Mouse (Mus musculus) forebrain, embryonic 14.5 days (tissue): ENCODE results near the gene Arhgap1. TPM values are rescaled to one million over a fixed set of nuclear protein-coding genes. Genes with fewer than 3 reads are reported as not detected.

Experiments
- ATAC-seq: fragments of 200-750 bp; cut with Nextera tagmentation; 2 replicates; pipeline ENCODE4 v1.8.0; 2017; ENCODE audit warnings: mild to moderate bottlenecking, moderate library complexity
- DNase-seq: peaks from one replicate; pipeline ENCODE4 v3.0.0-alpha.2; 2015; ENCODE audit warnings: low spot score
- H3K27ac ChIP-seq: fragments of 300-500 bp; sonication (generic); 2 replicates; pipeline ENCODE4 v1.5.1; 2014; ENCODE audit warnings: low read depth, mild to moderate bottlenecking, control low read depth, low read length, moderate library complexity
- H3K27me3 ChIP-seq: fragments of 300-500 bp; sonication (generic); replicated peaks from 2 replicates; pipeline ENCODE4 v1.6.1; 2014; ENCODE audit warnings: low read length, control low read depth, mixed read lengths; ENCODE audit not compliant: control insufficient read depth, insufficient read depth
- H3K36me3 ChIP-seq: fragments of 300-500 bp; sonication (generic); 2 replicates; pipeline ENCODE4 v1.6.1; 2014; ENCODE audit warnings: low read length, control low read depth; ENCODE audit not compliant: control insufficient read depth, insufficient read depth
- H3K4me1 ChIP-seq: fragments of 300-500 bp; sonication (generic); 2 replicates; pipeline ENCODE4 v1.6.1; 2014; ENCODE audit warnings: antibody characterized with exemption, low read length, control low read depth; ENCODE audit not compliant: control insufficient read depth, insufficient read depth
- H3K4me2 ChIP-seq: fragments of 300-500 bp; sonication (generic); 2 replicates; pipeline ENCODE4 v1.6.1; 2014; ENCODE audit warnings: mild to moderate bottlenecking, control low read depth, low read length
- H3K4me3 ChIP-seq: fragments of 300-500 bp; sonication (generic); 2 replicates; pipeline ENCODE4 v1.5.1; 2014; ENCODE audit warnings: low read depth, low read length, control low read depth
- H3K9ac ChIP-seq: fragments of 300-500 bp; sonication (generic); 2 replicates; pipeline ENCODE4 v1.6.1; 2014; ENCODE audit warnings: mild to moderate bottlenecking, low read length, control low read depth, moderate library complexity
- H3K9me3 ChIP-seq: fragments of 300-500 bp; sonication (generic); replicated peaks from 2 replicates; pipeline ENCODE4 v1.6.1; 2016; ENCODE audit warnings: low read length, control low read depth, mixed read lengths; ENCODE audit not compliant: control insufficient read depth
- WGBS: fragments of 180-500 bp; shearing (Covaris S2); extraction: QIAGEN DNeasy Blood & Tissue Kit; methylation state at CpG from one replicate; pipeline ENCODE4 v1.1.7; 2014; 5-methylcytosine and 5-hydroxymethylcytosine counted together
- polyA plus RNA-seq: library from polyadenylated mRNA; unstranded; fragments of >200 nt; fragmentation: Nextera tagmentation; extraction: Ambion mirVana; gene quantifications from 2 replicates; pipeline ENCODE4 v1.2.1, GENCODE M21; 2014

The Arhgap1 gene
- polyA plus RNA-seq, 1 experiment from 2014 or later = 87.9 TPM

DNA sequence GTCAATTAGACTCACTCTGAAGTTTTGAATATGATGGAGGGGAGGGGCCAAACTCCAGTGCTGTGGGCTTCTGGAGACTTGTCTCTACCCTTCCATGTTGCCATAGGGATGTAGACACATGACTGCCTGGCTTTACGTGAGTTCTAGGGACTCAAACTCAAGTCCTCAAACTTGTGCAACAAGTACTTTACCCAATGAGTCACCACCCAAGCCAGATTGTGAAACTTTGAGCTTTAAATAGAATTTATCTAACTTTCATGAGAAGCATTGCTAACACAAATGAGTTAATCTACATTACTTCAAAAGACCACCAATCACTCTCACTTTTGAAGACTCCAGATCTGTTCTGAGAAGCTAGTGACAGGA, 46.5 kb downstream of the Arhgap1 start:
- Histone ChIP-seq H3K27ac (no peak overlapping the region), H3K9ac (no peak overlapping the region), H3K27me3 (no peaks in the 10 kb centered on the region), H3K4me2 (no peak overlapping the region), H3K4me1 (no peaks in the 10 kb centered on the region), H3K9me3 (no peaks in the 10 kb centered on the region), H3K36me3 (peaks cover 32% of the 10 kb centered on the region), H3K4me3 (no peak overlapping the region)
- 96% methylated on average over 1 of the region's 1 CpGs for WGBS
- DNase-seq (no peak), ATAC-seq (no peak)

DNA sequence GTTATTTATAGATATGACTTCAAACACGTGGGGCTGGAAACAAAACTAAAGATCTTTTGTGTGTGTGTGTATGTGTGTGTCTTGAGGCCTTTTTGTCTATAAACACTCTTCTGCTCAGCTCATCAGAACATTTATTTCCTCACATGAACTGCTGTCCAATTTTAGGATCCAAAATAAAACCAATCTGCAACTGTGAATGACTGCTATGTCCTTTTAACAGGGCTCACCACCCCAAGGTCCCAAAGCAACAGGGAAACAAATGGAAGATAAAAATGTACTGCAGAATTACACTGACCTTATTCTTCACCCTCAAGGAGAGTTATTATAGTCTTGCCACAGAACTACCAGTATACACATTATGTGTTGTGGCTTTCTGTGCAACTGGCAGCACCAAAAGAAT, 49.6 kb downstream of the Arhgap1 start:
- 87% methylated on average over 1 of the region's 1 CpGs for WGBS
- no peak for ATAC-seq
- no peaks in the 10 kb centered on the region for H3K4me1 ChIP-seq
- H3K9me3 ChIP-seq = no peaks in the 10 kb centered on the region
- no peak for DNase-seq
- H3K9ac ChIP-seq = no peak overlapping the region
- no peak overlapping the region for H3K27ac ChIP-seq
- H3K27me3 ChIP-seq = no peaks in the 10 kb centered on the region
- H3K4me2 ChIP-seq = no peak overlapping the region
- no peak overlapping the region for H3K4me3 ChIP-seq
- H3K36me3 ChIP-seq = peaks cover 15% of the 10 kb centered on the region; the same call in 1 of the 2 replicates

DNA sequence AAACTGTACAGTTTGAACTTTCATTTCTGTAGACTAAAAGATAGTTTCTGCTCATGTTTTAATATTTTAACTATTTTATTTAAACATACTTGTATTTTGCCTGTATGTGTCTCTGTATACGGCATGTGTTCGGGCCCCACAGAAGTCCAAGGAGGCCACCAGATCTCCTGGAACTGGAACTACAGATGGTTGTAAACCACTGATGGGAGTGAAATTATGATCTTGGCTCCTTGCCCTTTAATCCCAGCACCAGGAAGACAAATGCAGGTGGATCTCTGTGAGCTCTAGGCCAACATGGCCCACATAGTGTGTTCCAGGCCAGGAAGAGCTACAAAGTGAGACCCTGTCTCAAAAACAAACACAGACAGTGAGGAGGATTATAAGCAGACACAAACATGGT, 51.7 kb downstream of the Arhgap1 start:
- no peaks in the 10 kb centered on the region for H3K4me1 ChIP-seq
- no peak overlapping the region for H3K27ac ChIP-seq
- H3K9me3 ChIP-seq = no peaks in the 10 kb centered on the region
- no peak overlapping the region for H3K9ac ChIP-seq
- WGBS = 96% methylated on average over 2 of the region's 2 CpGs
- no peaks in the 10 kb centered on the region for H3K27me3 ChIP-seq
- ATAC-seq (no peak), DNase-seq (no peak)
- no peak overlapping the region for H3K4me3 ChIP-seq
- H3K36me3 ChIP-seq = no peaks in the 10 kb centered on the region
- H3K4me2 ChIP-seq = no peak overlapping the region

DNA sequence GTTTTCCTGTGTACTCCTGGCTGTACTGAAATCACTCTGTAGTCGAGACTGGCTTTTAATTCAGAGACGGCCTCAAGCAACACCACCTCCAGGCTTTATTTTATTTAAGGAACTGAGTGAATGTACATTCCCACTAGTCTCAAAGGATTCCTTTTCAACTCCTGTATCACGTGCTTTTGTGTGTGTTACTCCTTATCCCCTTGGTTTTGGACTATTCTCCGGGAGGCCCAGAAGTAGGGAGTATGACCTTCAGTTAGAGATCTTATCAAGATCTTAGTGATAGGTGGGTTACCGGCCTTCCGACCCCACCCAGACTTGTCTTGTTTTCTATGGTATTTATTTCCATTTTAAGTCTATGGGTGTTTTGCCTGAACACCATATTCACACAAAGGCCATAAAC, 56.1 kb downstream of the Arhgap1 start:
- no peak overlapping the region for H3K9ac ChIP-seq
- DNase-seq = no peak
- 88% methylated on average over 6 of the region's 6 CpGs for WGBS
- H3K4me1 ChIP-seq = peaks cover 6% of the 10 kb centered on the region; the same call in 1 of the 2 replicates
- H3K36me3 ChIP-seq = no peaks in the 10 kb centered on the region
- H3K9me3 ChIP-seq = no peaks in the 10 kb centered on the region
- no peak overlapping the region for H3K4me3 ChIP-seq
- ATAC-seq = no peak
- no peak overlapping the region for H3K27ac ChIP-seq
- H3K4me2 ChIP-seq = no peak overlapping the region
- no peaks in the 10 kb centered on the region for H3K27me3 ChIP-seq

DNA sequence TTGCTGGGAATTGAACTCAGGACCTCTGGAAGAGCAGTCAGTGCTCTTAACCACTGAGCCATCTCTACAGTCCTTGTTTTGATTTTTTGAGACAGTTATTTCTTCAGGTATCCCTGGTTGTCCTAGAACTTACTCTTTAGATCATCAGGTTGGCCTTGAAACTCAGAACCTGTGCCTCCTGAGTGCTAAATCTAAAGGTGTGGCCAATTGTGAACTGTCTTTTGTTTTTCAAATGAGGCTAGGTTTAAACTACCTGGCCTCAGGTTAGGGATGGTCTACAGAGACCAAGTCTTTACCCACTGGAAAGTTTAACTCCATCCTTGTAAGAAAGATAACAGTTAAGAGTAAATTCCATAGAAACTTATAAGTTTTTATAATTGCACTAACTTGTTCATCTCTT, 56.8 kb downstream of the Arhgap1 start:
- H3K4me3 ChIP-seq = no peak overlapping the region
- no peak overlapping the region for H3K27ac ChIP-seq
- H3K9me3 ChIP-seq = no peaks in the 10 kb centered on the region
- no peak overlapping the region for H3K9ac ChIP-seq
- H3K27me3 ChIP-seq = no peaks in the 10 kb centered on the region
- no peak overlapping the region for H3K4me2 ChIP-seq
- H3K36me3 ChIP-seq = no peaks in the 10 kb centered on the region
- no peak for ATAC-seq
- H3K4me1 ChIP-seq = peaks cover 6% of the 10 kb centered on the region; the same call in 1 of the 2 replicates
- no peak for DNase-seq

DNA sequence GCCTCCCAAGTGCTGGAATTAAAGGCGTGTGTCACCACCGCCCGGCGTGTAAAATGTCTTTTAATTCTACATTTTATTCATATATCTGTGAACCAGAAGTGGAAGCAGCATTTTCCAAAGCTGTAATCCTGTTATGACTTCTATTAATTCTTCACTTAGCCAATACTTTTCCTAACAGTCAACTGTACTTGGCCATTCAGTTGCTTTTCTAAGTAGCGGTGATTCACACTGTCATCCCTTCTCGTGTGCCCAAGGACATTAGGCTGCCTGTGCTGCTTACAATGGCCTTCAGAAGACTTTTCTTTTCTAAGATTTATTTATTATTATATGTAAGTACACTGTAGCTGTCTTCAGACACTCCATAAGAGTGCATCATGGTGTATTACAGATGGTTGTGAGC, 58.7 kb downstream of the Arhgap1 start:
- 96% methylated on average over 6 of the region's 6 CpGs for WGBS
- Histone ChIP-seq H3K27me3 (no peaks in the 10 kb centered on the region), H3K9me3 (no peaks in the 10 kb centered on the region), H3K27ac (no peak overlapping the region), H3K4me2 (no peak overlapping the region), H3K36me3 (no peaks in the 10 kb centered on the region), H3K4me3 (no peak overlapping the region), H3K4me1 (peaks cover 6% of the 10 kb centered on the region; the same call in 1 of the 2 replicates), H3K9ac (no peak overlapping the region)
- DNase-seq = no peak
- ATAC-seq = no peak

DNA sequence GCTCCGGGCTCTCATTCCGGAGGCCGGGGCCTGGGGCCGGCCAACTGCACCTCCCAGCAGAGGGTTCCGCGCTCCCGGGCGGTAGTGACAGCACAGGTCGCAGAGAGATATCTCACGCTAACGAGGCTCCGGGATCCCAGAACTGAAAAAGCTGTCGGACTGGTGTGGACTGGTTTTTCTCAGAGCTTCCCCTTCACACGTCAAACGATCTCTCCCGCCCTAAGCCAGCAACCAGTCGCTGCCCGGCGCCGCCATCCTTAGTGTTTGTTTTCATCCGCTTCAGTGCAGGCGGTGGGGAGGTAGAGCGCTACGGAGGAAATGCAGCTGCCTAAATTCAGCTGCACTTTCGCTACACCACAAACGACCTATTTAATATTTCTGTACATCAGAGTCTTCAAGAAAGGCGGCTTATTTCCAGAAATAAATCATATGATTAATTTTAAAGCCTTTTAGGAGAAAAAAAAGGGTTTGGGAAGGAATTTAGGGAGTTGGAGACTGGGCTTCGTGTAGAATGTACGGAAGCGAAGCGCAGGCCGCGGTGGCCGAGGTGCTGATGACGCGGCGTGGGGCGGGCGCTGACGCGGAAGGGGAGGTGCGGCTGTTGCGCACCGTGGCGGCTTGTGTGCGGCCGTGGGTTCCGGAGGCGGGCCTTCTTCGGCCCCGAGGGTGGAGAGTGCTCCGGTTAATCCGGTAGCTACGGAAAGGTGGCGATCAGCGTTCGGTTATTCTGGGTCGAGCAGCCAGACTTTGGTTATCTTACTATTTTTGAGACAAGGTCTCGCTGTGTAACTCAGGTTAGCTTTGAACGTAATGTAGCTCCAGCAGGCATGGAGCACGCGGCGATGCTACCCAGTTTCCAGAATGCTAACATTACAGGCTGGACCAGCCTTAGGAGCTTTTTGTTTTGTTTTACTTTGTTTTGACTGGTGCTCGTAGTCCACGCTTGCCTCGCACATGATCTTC, 60.9 kb downstream of the Arhgap1 start, which contains the start of the genes Atg13 and Harbi1:
Atg13 (minus strand) TSS at position 305 of the 963 bp plus-strand sequence.
Harbi1 (plus strand) TSS at position 581 of the 963 bp plus-strand sequence.
- no peaks in the 10 kb centered on the region for H3K36me3 ChIP-seq
- DNase-seq (peak; percentile 95), ATAC-seq (peak; percentile 100)
- no peaks in the 10 kb centered on the region for H3K9me3 ChIP-seq
- H3K9ac ChIP-seq = peak within 1 kb of the TSS; percentile 83
- H3K27me3 ChIP-seq = no peaks in the 10 kb centered on the region
- peak within 1 kb of the TSS; percentile 88 for H3K4me2 ChIP-seq
- WGBS = under 1% methylated on average over 66 of the region's 66 CpGs
- H3K4me3 ChIP-seq = peak within 1 kb of the TSS; percentile 87
- peaks cover 6% of the 10 kb centered on the region; the same call in 1 of the 2 replicates for H3K4me1 ChIP-seq
- H3K27ac ChIP-seq = peak within 1 kb of the TSS; percentile 60

DNA sequence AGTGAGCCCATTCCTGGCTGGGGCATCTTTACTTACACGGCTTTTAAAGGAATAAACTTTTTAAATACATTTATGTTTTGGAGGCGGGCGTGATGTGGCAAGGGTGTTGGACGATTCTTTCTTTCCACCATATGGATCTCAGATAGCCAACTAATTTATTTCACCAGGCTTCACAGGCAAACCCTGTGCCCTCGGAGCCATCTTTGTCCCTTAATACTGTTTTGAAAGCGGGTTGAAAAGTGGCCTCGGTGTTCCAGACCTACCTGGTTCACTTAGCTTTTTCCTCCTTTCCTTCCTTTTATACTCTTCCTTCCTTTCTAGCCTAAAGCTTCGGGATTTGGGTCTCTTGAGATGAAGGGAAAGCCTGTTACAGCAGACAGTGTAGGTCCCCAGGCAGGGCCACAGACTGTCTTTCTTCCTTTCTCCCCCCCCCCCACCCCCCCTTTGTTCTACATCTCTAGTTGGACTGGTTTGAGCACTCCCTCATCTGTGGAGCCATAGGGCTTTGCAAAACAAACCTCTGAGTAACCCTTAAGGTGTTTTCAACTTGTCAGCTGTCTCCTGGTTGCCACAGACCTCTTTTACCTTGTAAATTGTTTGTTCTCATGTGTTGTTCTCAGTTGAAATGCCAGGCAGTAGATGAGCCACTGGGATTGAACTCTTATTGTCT, 61.7 kb downstream of the Arhgap1 start:
- DNase-seq (peak; percentile 8), ATAC-seq (no peak)
- Histone ChIP-seq H3K27ac (peak overlapping the region; percentile 60; the same call in 1 of the 2 replicates), H3K27me3 (no peaks in the 10 kb centered on the region), H3K9me3 (no peaks in the 10 kb centered on the region), H3K4me1 (peaks cover 6% of the 10 kb centered on the region; the same call in 1 of the 2 replicates), H3K36me3 (no peaks in the 10 kb centered on the region), H3K4me3 (peak overlapping the region; percentile 87), H3K4me2 (peak overlapping the region; percentile 88), H3K9ac (peak overlapping the region; percentile 83)
- WGBS = 5% methylated on average over 8 of the region's 8 CpGs
